Mouse (Mus musculus) NIH3T3 (cell line): ENCODE measurements at regions not wholly inside any gene's neighbourhood (a gene's known extent, or its start where the extent isn't known, plus 50 kb on each side); places are given as distances from the start of the nearest gene placed in this dataset.

Source experiments
- DNase-seq: peaks from one replicate; pipeline ENCODE4 v3.0.0-alpha.2; 2012; ENCODE audit warnings: low read depth

- DNase-seq = no peak
These were observed 346.1 kb downstream of the Ptpru start for GRCm38 (mm10) chr4:131491960-131492359.

DNA sequence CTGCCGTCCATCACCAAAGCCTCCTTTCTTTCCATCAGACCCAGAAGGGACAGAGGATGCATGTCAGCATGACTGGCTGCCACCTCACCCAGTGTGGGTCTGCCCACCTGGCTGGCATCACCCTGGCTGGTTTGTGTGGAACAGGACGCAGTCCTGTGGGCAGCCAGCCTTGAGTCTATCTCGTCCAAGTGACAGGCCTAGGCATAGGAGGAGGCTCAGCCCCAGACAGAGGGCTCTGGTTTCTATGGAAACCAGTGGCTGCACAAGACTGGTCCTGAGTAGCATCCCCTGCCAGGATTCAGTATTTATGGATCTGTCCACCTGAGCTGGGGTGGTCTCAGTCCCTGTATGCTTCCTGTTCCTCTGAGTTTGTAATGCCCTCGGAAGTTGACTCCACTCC, 344.4 kb downstream of the Ptpru start:
- DNase-seq = no peak

GRCm38 (mm10) chr4:131496900-131497299, 341.2 kb downstream of the Ptpru start:
- DNase-seq = no peak

DNA sequence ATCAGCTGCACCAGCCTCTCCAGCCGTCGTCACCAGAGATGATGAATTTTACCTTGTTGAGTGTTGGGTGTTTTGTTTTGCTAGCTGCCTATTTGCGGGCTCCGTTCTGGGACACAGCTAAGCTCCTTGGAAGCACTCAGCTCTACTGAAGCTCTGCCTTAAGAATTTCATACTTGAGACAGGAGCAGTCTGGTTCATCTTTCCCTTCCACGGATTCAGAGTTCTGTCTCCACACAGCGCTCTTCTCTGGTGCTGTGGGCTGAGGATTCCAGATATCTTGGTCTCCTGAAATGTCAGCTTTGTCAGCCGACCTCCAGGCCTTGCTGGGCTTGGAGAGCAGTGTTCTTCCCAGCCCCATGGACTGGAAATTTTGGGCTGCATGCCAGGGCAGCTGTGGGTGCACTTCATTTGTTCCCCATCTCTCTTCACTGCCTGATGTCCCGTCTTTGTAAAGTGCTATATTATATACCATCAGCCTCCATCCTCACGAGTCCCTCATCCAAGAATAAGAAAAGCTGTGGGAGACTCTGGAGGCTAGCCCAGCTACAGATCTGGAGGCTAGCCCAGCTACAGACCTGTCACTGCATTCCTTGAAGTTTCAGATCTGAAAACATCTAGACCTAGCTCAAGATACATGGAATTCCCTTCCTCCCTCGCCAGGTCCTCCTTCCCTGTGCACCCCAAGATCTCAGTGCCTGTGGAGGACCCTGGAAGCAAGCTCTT, 337.0 kb downstream of the Ptpru start:
- no peak for DNase-seq

GRCm38 (mm10) chr4:131508154-131508553, 329.9 kb downstream of the Ptpru start:
- DNase-seq = no peak

DNA sequence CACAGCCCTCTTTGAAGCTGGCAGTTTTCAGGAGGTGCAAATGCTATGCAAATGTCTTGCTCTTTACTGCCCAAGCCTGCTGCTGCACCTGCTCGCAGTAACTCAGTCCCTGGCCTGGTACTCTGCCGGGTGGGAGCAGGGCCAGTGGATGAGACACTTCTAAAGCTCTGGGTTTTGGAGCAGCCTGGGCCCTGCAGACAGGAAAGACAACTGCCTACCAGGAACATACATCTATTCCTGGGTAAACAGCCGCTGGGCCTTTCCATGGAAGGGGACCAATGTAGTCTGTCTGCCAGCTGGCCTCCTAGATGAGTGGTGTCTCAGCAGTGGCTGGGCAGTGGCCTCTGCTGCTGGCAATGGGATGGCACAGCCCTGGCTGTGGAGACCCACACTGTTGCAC, 326.5 kb downstream of the Ptpru start:
- no peak for DNase-seq

GRCm38 (mm10) chr4:131512768-131513167, 325.3 kb downstream of the Ptpru start:
- DNase-seq = no peak

DNA sequence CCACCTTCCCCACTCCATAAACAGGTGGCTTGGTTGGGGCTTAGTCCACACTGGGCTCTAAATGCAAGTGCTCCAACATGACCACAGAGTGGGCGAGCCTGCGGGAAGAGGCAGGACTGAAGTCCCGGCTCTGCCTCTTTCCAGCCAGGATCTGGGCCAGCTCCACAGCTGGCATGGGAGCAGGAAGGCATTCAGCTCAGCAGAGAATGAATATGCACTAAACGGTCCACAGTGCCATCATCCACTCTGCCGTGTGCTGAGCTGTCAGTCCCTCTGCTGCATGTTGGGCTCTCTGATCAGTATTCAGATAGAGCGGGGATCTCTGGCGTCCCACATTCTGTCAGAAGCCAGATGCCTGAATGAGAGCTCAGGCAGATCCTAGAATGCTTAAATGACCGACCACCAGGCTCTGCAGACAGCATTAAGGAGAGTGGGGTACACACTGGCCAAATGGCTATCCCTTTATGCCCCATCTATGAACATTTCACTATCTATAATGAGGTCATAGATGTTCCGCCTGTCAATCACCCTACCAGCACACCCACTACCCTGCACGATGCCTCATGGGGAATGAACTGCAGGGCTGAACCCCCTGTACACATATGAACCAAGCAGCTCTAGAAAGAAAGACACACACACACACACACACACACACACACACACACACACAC, 317.3 kb downstream of the Ptpru start:
- no peak for DNase-seq

DNA sequence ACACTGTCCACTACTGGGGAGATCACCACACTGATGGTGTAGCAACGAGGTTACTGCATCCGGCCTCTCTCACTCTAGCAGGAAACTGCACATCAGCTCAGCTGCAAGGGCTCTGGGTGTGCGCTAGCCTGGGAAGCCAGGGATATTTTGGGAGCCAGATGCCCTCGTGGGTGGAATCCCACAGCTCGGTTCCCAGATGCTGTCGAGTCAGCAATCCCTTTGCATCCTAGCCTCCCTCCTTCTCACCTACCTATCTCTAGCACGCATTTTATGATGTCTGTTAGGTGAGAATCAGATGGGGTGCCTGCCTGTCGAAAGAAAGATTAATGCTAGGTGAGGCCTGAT, 316.8 kb downstream of the Ptpru start:
- no peak for DNase-seq

DNA sequence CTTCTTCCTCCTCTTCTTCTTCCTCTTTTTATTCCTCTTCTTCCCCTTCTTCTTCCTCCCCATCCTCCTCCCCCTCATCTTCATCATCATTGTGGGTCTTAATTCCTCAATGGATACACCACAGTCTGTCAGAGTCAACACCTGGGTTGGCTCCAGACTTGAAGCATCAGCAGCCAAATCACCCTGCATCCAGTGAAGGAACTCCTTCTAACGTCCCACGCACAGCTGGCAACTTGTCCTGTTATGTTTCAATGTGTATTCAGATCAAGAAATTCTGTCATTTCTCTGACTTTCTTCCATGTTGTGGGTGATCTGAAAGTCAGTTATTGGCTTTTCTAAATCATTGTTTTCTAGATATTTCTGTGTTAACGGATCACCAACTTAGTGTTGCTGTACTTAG, 312.9 kb downstream of the Ptpru start:
- DNase-seq = no peak

DNA sequence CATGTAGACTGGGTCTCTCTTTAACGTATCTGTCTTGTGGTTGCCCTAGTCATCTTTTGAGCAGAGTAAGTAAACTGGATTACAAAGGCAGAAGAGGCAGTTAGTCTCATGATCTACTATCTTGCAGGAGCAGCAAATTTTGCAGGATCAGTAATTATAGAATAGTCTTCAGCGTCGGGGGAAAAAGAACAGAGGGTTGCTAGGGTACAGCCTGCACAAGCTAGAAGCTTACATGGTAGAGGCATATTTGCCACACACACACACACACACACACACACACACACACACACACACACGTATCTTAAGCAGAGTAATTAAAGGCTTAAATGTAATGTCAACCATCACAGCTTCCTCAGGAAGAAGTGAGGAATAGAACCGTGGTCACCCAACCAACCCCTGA, 307.6 kb downstream of the Ptpru start:
- DNase-seq = no peak

- DNase-seq = no peak
These were observed 307.1 kb downstream of the Ptpru start for GRCm38 (mm10) chr4:131531003-131531402.

- DNase-seq = no peak
These were observed 303.3 kb downstream of the Ptpru start for GRCm38 (mm10) chr4:131534831-131535230.

DNA sequence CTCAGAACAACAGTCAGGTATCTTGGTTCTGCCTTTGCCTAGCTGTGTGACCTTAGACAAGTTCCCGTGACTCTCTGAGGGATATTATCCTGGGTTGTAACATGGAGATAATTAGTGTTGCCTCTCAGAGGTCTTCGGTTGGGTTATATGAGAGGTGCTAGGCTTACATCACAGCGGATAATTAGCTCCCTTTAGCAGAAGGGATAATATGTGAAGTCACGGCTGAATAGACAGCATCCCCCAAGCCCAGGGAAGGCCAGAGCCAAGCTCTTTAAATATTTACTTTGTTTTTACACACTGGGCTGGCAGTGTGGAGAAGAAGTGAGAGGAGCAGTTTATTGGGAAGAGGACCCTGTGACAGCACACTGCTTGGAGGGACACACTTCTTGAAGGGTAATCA, 299.9 kb downstream of the Ptpru start:
- no peak for DNase-seq

- DNase-seq = no peak
These were observed 291.5 kb downstream of the Ptpru start for GRCm38 (mm10) chr4:131546422-131547200.

GRCm38 (mm10) chr4:131549581-131549980, 288.5 kb downstream of the Ptpru start:
- no peak for DNase-seq

DNA sequence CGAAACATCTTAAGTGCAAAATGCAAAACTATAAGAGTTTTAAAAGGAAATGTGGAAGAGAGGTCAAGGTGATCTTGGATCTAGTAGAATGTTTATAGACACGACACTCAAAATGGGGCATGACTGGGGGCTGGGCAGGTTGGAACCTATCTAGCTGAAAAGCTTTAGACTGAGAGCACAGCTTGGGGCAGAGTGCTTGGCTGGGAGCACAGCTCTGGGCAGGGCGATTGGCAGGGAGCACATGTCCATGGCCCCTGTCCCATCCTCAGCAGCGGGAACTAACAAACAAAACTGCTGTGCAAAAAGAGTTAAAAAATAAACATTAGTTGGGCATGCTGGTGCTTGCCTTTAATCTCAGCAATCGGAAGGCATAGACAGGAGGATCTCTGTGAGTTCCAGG, 279.6 kb downstream of the Ptpru start:
- DNase-seq = no peak

DNA sequence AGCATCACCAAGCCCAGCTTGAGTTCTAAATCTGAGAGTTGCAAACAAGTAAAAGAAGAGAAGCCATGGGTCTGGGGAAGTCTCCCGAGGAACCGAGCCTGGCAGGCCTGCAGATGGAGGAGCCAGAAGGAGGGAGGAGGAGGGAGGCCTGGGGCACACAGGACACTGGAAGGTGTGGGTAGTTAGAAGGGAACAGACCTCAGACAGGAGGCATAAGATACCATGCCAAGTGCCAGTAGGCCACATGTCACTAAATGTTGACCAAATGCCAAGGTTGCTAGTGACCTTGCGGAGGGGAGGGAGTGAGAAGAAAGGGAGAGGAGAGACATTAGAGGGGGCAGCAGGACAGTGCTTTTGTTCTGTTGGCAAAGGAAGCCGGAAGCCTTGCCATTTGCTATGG, 274.2 kb downstream of the Ptpru start:
- DNase-seq = no peak

GRCm38 (mm10) chr4:131565203-131565602, 272.9 kb downstream of the Ptpru start:
- peak; percentile 6 for DNase-seq

DNA sequence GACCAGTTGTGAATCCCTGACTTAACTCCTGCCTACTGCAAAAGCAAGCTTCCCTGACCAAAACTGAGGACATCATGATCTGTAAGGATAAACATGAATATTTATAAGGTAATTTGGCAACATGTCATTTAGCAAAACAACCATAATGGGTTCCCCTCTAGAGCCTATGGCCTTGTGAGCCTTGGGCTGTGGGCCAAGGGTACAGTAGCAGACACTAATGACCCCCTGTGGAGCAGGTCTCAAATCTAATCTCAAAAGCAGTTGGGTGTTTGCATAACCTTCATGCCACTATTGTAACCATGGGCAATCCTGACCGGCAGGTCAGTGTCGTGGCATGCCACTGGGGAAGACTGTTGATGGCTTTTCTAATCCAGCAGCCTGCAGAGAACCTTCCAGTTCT, 270.8 kb downstream of the Ptpru start:
- DNase-seq = no peak

- no peak for DNase-seq
These were observed 268.9 kb downstream of the Ptpru start for GRCm38 (mm10) chr4:131569156-131569555.

DNA sequence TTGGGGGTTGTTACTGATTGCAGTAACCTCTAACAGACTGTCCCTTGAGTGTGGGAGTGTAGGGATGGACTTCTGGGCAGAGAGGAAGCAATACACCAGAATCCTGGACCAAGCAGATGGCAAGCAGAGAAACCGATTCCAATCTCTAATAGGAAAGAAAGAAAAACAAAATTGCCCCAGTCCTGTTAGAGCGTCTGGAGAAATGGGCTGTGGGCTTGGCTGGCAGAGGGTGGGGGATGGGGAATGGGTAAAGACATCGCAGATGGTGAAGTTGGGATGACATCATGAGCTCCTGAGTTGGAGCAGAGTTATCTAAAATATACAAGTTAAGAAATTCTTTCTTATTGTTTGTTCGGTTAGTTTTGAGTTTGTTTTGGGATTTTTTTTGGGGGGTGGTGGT, 260.5 kb downstream of the Ptpru start:
- no peak for DNase-seq

- DNase-seq = no peak
These were observed 252.1 kb downstream of the Ptpru start for GRCm38 (mm10) chr4:131585946-131586345.
